Mouse (Mus musculus) liver, adult 2 months (tissue): Measurements from ENCODE around the gene Fam107b.

Source experiments
- CTCF ChIP-seq: fragments of 200-500 bp; IDR thresholded peaks from 2 replicates; pipeline ENCODE4 v1.5.1; 2011; ENCODE audit warnings: low read depth, low read length, control low read depth
- POLR2A ChIP-seq: fragments of 200-500 bp; IDR thresholded peaks from 2 replicates; pipeline ENCODE4 v1.6.1; 2011; ENCODE audit warnings: low read length, control low read depth; ENCODE audit not compliant: insufficient read depth; ENCODE audit errors: extremely low read depth

DNA sequence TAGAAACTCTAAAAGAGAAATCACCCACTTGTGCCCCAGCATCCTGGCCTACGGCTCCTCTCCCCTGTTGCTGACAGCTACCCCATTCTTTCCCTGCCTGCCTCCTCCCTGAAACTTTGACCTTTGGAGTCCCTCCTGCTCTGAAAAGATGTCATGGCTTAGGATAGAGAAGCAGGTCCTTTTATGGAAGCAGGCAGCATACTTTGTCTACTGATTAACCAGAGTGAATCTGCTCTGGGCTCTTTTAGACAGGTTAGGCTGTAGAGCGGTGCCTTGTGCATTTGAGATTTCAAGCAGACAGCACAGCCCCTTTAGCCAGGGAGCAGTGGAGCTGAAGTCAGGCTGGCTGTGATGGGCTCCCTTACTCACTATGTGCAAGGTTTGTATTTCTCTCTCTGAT lies 200.1 kb downstream of the Fam107b start:
- TF ChIP-seq CTCF (no peak), POLR2A (no peak)
